ENCODE assay signal across 11 mouse cellular contexts in the genomic region with DNA sequence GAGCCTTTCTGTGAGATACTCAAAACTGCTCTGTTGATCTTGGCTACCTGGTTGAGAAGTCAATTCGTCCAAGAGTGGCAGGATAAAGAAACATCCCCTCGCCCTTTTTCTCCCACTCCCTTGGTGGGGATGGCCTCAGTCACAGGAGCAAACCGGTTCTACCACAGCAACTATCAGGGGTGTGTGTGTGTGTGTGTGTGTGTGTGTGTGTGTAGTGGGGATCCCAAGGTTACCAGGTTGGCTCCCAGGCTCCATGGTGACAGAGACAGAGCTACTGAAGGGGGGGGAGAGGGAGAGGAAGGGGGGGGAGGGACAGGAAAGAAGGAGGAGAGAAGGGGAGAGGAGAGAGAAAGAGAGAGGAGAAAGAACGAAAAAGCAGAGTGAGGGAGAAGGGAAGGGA. TPM values are rescaled to one million over a fixed set of nuclear protein-coding genes. Genes with fewer than 3 reads are reported as not detected.
DNase-seq lines count a peak whose midpoint lies in the region; ATAC-seq and TF ChIP-seq lines count a peak whose summit lies in the region.
"Had no signal": no experiment of that assay in that cellular context is flagged by ENCODE, and none has a peak within 500 bp of the region (broad histone marks: within the 10 kb centered on the region; RNA-seq: fewer than 3 reads in every experiment).

No protein-coding gene starts in this region.

- no peak for TF ChIP-seq CTCF in ES-Bruce4 (IDR thresholded peaks at IDR 0.05; ENCODE audit: low read depth, low read length)
- no peak for TF ChIP-seq CTCF in forebrain, postnatal 0 days (IDR thresholded peaks at IDR 0.05; ENCODE audit: low read depth)
- TF ChIP-seq CTCF in liver, postnatal 0 days (IDR thresholded peaks at IDR 0.05; ENCODE audit: low read depth), result no peak

- peak overlapping the region; percentile 74; the same call in 1 of the 2 replicates for H3K9ac ChIP-seq in heart, embryonic 11.5 days (ENCODE audit: low read depth, low read length)
- no peak overlapping the region for H3K9ac ChIP-seq in ES-Bruce4 (ENCODE audit: low read depth, poor library complexity, severe bottlenecking)
- H3K9ac ChIP-seq in forebrain, postnatal 0 days, result peak overlapping the region; percentile 63
- H3K9ac ChIP-seq in liver, postnatal 0 days (replicated peaks), result no peak overlapping the region

- peak overlapping the region; percentile 70 for H3K4me2 ChIP-seq in heart, embryonic 11.5 days
- H3K4me2 ChIP-seq in forebrain, postnatal 0 days (ENCODE audit: low read depth), result peak overlapping the region; percentile 64
- H3K4me2 ChIP-seq in liver, postnatal 0 days (ENCODE audit: low read depth, low read length), result peak overlapping the region; percentile 71

- H3K9me3 ChIP-seq in heart, embryonic 11.5 days (replicated peaks; ENCODE audit: control insufficient read depth, low read length), result no peaks in the 10 kb centered on the region
- no peaks in the 10 kb centered on the region for H3K9me3 ChIP-seq in ES-Bruce4 (replicated peaks; ENCODE audit: control insufficient read depth, insufficient read depth, low read length, poor library complexity, severe bottlenecking)
- no peaks in the 10 kb centered on the region for H3K9me3 ChIP-seq in forebrain, postnatal 0 days (ENCODE audit: low read length)
- H3K9me3 ChIP-seq in liver, postnatal 0 days (ENCODE audit: low read length), result no peaks in the 10 kb centered on the region

- ATAC-seq in heart, embryonic 11.5 days (replicated peaks; ENCODE audit: insufficient number of reproducible peaks, low FRiP score, low TSS enrichment), result no peak
- ATAC-seq in forebrain, postnatal 0 days, result peak; percentile 70
- no peak for ATAC-seq in liver, postnatal 0 days
- no peak for ATAC-seq in granulocyte monocyte progenitor cell, adult 5-6 weeks (replicated peaks; ENCODE audit: poor library complexity, severe bottlenecking)

- 31% methylated on average over 4 of the region's 4 CpGs for WGBS in heart, embryonic 11.5 days (ENCODE audit: insufficient replicate concordance)
- WGBS in forebrain, postnatal 0 days, result 40% methylated on average over 4 of the region's 4 CpGs
- WGBS in liver, postnatal 0 days (ENCODE audit: insufficient replicate concordance), result 47% methylated on average over 4 of the region's 4 CpGs

- H3K36me3 ChIP-seq in heart, embryonic 11.5 days (ENCODE audit: control insufficient read depth, insufficient read depth, low read length), result no peaks in the 10 kb centered on the region
- no peaks in the 10 kb centered on the region for H3K36me3 ChIP-seq in ES-Bruce4 (ENCODE audit: control insufficient read depth, insufficient read depth, low read length, poor library complexity, severe bottlenecking)
- no peaks in the 10 kb centered on the region for H3K36me3 ChIP-seq in forebrain, postnatal 0 days (ENCODE audit: insufficient read depth)
- H3K36me3 ChIP-seq in liver, postnatal 0 days (replicated peaks; ENCODE audit: insufficient read depth, low read length), result no peaks in the 10 kb centered on the region

- H3K4me3 ChIP-seq in heart, embryonic 11.5 days (ENCODE audit: low read depth, low read length), result no peak overlapping the region
- H3K4me3 ChIP-seq in ES-Bruce4 (ENCODE audit: low read depth, low read length), result no peak overlapping the region
- H3K4me3 ChIP-seq in forebrain, postnatal 0 days (ENCODE audit: low read depth, low read length), result peak overlapping the region; percentile 38; the same call in 1 of the 2 replicates
- no peak overlapping the region for H3K4me3 ChIP-seq in liver, postnatal 0 days (ENCODE audit: low read depth, low read length)

- TF ChIP-seq EP300 in ES-Bruce4 (IDR thresholded peaks at IDR 0.05; ENCODE audit: insufficient read depth, low read depth, low read length), result 0 out of 2 replicates have a peak, but pooled peaks have one; percentile 20
- TF ChIP-seq EP300 in liver, postnatal 0 days (IDR thresholded peaks at IDR 0.05; ENCODE audit: low read depth), result no peak

- intact Hi-C loops in heart, postnatal 36 days (cut with DNase I), result loop anchor here (2.0 to 5.0 kb wide), 2 partner anchors 38 to 70 kb away; a partner anchor contains a TSS
- intact Hi-C loops in gastrocnemius, postnatal 14 days (cut with DNase I; ENCODE audit: low total_unique reads), result no loop called here

- H3K27me3 ChIP-seq in heart, embryonic 11.5 days (ENCODE audit: control insufficient read depth, insufficient read depth, low read length), result peaks cover 4% of the 10 kb centered on the region; the same call in 1 of the 2 replicates
- no peaks in the 10 kb centered on the region for H3K27me3 ChIP-seq in ES-Bruce4 (ENCODE audit: control insufficient read depth, insufficient read depth, low read length, poor library complexity, severe bottlenecking)
- peaks cover 8% of the 10 kb centered on the region for H3K27me3 ChIP-seq in forebrain, postnatal 0 days (ENCODE audit: insufficient read depth, low read length)
- peaks cover 15% of the 10 kb centered on the region for H3K27me3 ChIP-seq in liver, postnatal 0 days (ENCODE audit: insufficient read depth, low read length)

- H3K4me1 ChIP-seq in heart, embryonic 11.5 days (ENCODE audit: control insufficient read depth, insufficient read depth, low read length), result 0 out of 2 replicates have a peak, but pooled peaks cover 11% of the 10 kb centered on the region
- H3K4me1 ChIP-seq in ES-Bruce4 (ENCODE audit: control insufficient read depth, insufficient read depth, low read length), result peaks cover 8% of the 10 kb centered on the region
- H3K4me1 ChIP-seq in forebrain, postnatal 0 days (ENCODE audit: insufficient read depth), result peaks cover 3% of the 10 kb centered on the region; the same call in 1 of the 2 replicates
- H3K4me1 ChIP-seq in liver, postnatal 0 days (ENCODE audit: insufficient read depth), result peaks cover 14% of the 10 kb centered on the region

- H3K27ac ChIP-seq in heart, embryonic 11.5 days (ENCODE audit: low read depth, low read length), result peak overlapping the region; percentile 81; the same call in 1 of the 2 replicates
- peak overlapping the region; percentile 63; the same call in 1 of the 2 replicates for H3K27ac ChIP-seq in ES-Bruce4 (ENCODE audit: insufficient read depth, low read length)
- peak overlapping the region; percentile 77 for H3K27ac ChIP-seq in forebrain, postnatal 0 days (ENCODE audit: low read depth, low read length)
- H3K27ac ChIP-seq in liver, postnatal 0 days (ENCODE audit: low read depth), result no peak overlapping the region

- no peak for TF ChIP-seq POLR2A in ES-Bruce4 (IDR thresholded peaks at IDR 0.05; ENCODE audit: insufficient read depth, low read length)

- no peak for DNase-seq in heart, postnatal 36 days
- DNase-seq in forebrain, postnatal 0 days, result no peak
- DNase-seq in liver, postnatal 0 days, result no peak
- no peak for DNase-seq in adrenal gland, adult 18-20 months (ENCODE audit: low spot score in 2 of 2)
- DNase-seq in gastrocnemius, postnatal 14 days, result no peak
- DNase-seq: thymus, adult 18-20 months had no signal

RNA-seq across cellular contexts. Expression of a gene that starts 4.0 kb away (rescaled TPM):
- 1.3 and 2.2 TPM in 2 replicates for polyA plus RNA-seq in heart, embryonic 11.5 days (2014; fragmentation: Nextera tagmentation; extraction: Ambion mirVana)
- total RNA-seq in heart, postnatal 36 days (2021), result not detected
- polyA plus RNA-seq in ES-Bruce4 (2011; ENCODE audit: insufficient read depth, insufficient read length, low read depth, missing spikeins), result 1.2 and 1.4 TPM in 2 replicates
- 1.9 TPM in 1 of 2 replicates, not detected in the other for total RNA-seq in forebrain, postnatal 0 days (2014; rRNA removed)
- 3.0 and 4.9 TPM in 2 replicates for polyA plus RNA-seq in forebrain, postnatal 0 days (2015; fragmentation: Nextera tagmentation; extraction: Ambion mirVana)
- polyA plus RNA-seq in liver, postnatal 0 days (2015; fragmentation: Nextera tagmentation; extraction: Ambion mirVana), result 0.26 and 0.52 TPM in 2 replicates
- total RNA-seq in granulocyte monocyte progenitor cell, adult 5-6 weeks (2014; fragmentation: Nextera tagmentation), result not detected in 2 replicates
- total RNA-seq in granulocyte monocyte progenitor cell, adult 5-6 weeks (2017), result not detected in 2 replicates
- 1 to 10 TPM; 3.2 to 7.0 TPM for total RNA-seq in adrenal gland, adult 18-20 months (2021)
- not detected for total RNA-seq in gastrocnemius, postnatal 14 days (2021)
- total RNA-seq: common myeloid progenitor, adult 5-6 weeks; left cerebral cortex, postnatal 14 days had no signal

RNA-seq across cellular contexts. Expression of a gene that starts 19.7 kb away (rescaled TPM):
- polyA plus RNA-seq in heart, embryonic 11.5 days (2014; fragmentation: Nextera tagmentation; extraction: Ambion mirVana), result 58.8 and 60.8 TPM in 2 replicates
- total RNA-seq in heart, postnatal 36 days (2021), result 1 to 10 TPM; 8.9 to 9.9 TPM
- 11.3 and 11.5 TPM in 2 replicates for polyA plus RNA-seq in ES-Bruce4 (2011; ENCODE audit: insufficient read depth, insufficient read length, low read depth, missing spikeins)
- 24.1 and 38.5 TPM in 2 replicates for total RNA-seq in forebrain, postnatal 0 days (2014; rRNA removed)
- 37.5 and 46.4 TPM in 2 replicates for polyA plus RNA-seq in forebrain, postnatal 0 days (2015; fragmentation: Nextera tagmentation; extraction: Ambion mirVana)
- 14.5 and 15.6 TPM in 2 replicates for polyA plus RNA-seq in liver, postnatal 0 days (2015; fragmentation: Nextera tagmentation; extraction: Ambion mirVana)
- 1.8 and 4.2 TPM in 2 replicates for total RNA-seq in granulocyte monocyte progenitor cell, adult 5-6 weeks (2014; fragmentation: Nextera tagmentation)
- total RNA-seq in granulocyte monocyte progenitor cell, adult 5-6 weeks (2017), result 0.30 and 0.46 TPM in 2 replicates
- 1 to 10 TPM; 4.3 TPM for total RNA-seq in adrenal gland, adult 18-20 months (2021)
- 10 to 100 TPM; 12.8 to 17.8 TPM for total RNA-seq in gastrocnemius, postnatal 14 days (2021)

RNA-seq across cellular contexts. Expression of a gene that starts 59.2 kb away (rescaled TPM):
- 38.0 and 44.3 TPM in 2 replicates for polyA plus RNA-seq in heart, embryonic 11.5 days (2014; fragmentation: Nextera tagmentation; extraction: Ambion mirVana)
- 10 to 100 TPM; 31.8 to 38.1 TPM for total RNA-seq in heart, postnatal 36 days (2021)
- polyA plus RNA-seq in ES-Bruce4 (2011; ENCODE audit: insufficient read depth, insufficient read length, low read depth, missing spikeins), result 53.6 and 62.0 TPM in 2 replicates
- total RNA-seq in forebrain, postnatal 0 days (2014; rRNA removed), result 21.6 and 22.3 TPM in 2 replicates
- polyA plus RNA-seq in forebrain, postnatal 0 days (2015; fragmentation: Nextera tagmentation; extraction: Ambion mirVana), result 59.5 and 66.0 TPM in 2 replicates
- 62.2 and 64.9 TPM in 2 replicates for polyA plus RNA-seq in liver, postnatal 0 days (2015; fragmentation: Nextera tagmentation; extraction: Ambion mirVana)
- 5.2 and 17.3 TPM in 2 replicates for total RNA-seq in granulocyte monocyte progenitor cell, adult 5-6 weeks (2014; fragmentation: Nextera tagmentation)
- total RNA-seq in granulocyte monocyte progenitor cell, adult 5-6 weeks (2017), result 13.0 and 25.6 TPM in 2 replicates
- total RNA-seq in adrenal gland, adult 18-20 months (2021), result 10 to 100 TPM; 40.6 to 42.5 TPM
- total RNA-seq in gastrocnemius, postnatal 14 days (2021), result 10 to 100 TPM; 29.0 to 31.3 TPM

Comparison
In these comparisons a context has a peak if more than half of its experiments do, and no peak if none do; other contexts are left out.
1. H3K9ac ChIP-seq: peak in heart, embryonic 11.5 days (single experiment) and forebrain, postnatal 0 days (single experiment); none in ES-Bruce4 (single experiment) and liver, postnatal 0 days (single experiment).
2. Peak in every context shown above with its lines, with median percentiles within 50 percentile points of each other: H3K4me2 ChIP-seq.